Mouse (Mus musculus): Measurements from ENCODE around the gene Htr2c.

DNA sequence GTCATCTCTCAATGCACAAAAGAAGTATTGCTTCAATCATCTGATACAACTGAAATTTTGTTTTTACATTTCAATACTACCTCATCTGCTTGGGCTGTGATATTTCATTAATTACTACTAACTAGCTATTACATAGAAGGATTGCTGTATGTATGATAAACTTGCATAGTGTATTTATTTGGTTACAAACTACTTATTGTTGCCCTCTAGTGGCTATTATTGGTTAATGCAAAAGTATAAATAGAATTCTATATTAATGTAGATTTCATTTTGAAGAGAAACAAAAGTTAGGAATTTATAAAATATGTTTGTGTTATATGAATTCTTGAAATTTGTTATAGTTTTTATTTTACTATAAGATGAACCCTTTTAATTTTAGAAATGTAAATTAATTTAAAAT, 109.3 kb downstream of the Htr2c start:
- TF ChIP-seq HCFC1 (IDR thresholded peaks at IDR 0.05; ENCODE audit: borderline replicate concordance, insufficient read depth, low read length) (no peak), ZNF384 (IDR thresholded peaks at IDR 0.05; ENCODE audit: low read depth, low read length) (no peak), CHD2 (IDR thresholded peaks at IDR 0.05; ENCODE audit: low read depth, low read length) (no peak), MAFK (IDR thresholded peaks at IDR 0.05; ENCODE audit: insufficient read depth, low read depth, low read length) (no peak), ZC3H11A (IDR thresholded peaks at IDR 0.05; ENCODE audit: borderline replicate concordance, low read depth, low read length) (no peak)

Data from ES-E14 (cell line).